Mouse (Mus musculus): ENCODE results near the gene Sirt3. TPM values are rescaled to one million over a fixed set of nuclear protein-coding genes. Genes with fewer than 3 reads are reported as not detected.
"Not testable (repeated sequence)": the region's sequence is repeated elsewhere in the genome, so short reads cannot be mapped to it uniquely, and the experiment has no call there.

Gene Sirt3
- polyA plus RNA-seq, 1 experiment from 2014 or later = 66.9 TPM

DNA sequence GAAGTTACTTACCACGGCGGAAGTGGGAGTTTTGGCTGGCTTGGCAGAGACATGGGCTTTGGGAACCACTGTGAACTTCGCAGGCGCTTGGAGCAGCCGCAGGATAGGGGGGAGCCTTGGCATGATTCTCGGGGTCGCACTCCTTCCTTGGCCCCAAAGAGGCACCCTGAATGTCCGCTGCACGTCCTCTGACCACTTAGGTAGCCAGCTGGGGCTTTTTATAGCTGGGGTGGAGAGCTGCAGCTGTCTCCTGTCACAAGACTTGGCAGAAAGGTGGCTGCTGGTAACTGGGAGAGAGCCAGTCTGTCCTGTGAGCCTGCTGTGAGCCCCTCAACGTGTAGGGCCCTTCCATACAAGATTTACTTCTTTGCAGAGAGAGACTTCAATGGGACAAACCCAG lies 18.1 kb upstream of the Sirt3 start, which contains the start of gene Cox8b:
Cox8b (minus strand) TSS at position 227 of the 400 bp plus-strand sequence.
- Histone ChIP-seq H3K27ac (ENCODE audit: low read depth) (no peak within 1 kb of the TSS), H3K36me3 (replicated peaks; ENCODE audit: insufficient read depth, low read length) (peaks cover 24% of the 10 kb centered on the region), H3K4me2 (ENCODE audit: low read depth, low read length) (no peak within 1 kb of the TSS), H3K27me3 (ENCODE audit: insufficient read depth, low read length) (no peaks in the 10 kb centered on the region), H3K4me3 (ENCODE audit: low read depth, low read length) (no peak within 1 kb of the TSS), H3K9me3 (ENCODE audit: low read length) (no peaks in the 10 kb centered on the region), H3K4me1 (ENCODE audit: insufficient read depth) (no peaks in the 10 kb centered on the region), H3K9ac (replicated peaks) (no peak within 1 kb of the TSS)
- DNase-seq (no peak), ATAC-seq (no peak)
- 80% methylated on average over 10 of the region's 10 CpGs for WGBS (ENCODE audit: insufficient replicate concordance)
- no peak for TF ChIP-seq EP300 (IDR thresholded peaks at IDR 0.05; ENCODE audit: low read depth)
- no peak for TF ChIP-seq CTCF (IDR thresholded peaks at IDR 0.05; ENCODE audit: low read depth)

DNA sequence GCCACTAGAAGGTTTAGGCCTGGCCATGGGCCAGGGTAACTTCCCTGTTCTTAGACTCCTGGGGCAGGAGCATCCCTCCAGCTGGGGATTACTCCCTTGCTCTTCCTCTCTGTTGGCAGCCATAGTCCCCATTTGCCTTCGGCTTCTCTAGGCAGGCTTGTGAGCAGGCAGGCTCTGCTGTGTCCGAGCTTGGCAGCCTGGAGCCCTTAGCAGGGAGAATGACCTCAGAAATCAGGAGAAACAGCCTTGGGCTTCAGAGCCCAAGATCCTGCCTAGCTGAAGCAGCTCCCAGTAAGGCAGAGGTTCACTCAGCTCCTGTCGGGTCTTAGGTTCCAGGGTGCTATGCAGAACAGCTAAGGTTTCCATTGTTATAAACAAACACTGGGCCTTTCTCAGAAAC lies 17.0 kb upstream of the Sirt3 start:
- Histone ChIP-seq H3K27me3 (ENCODE audit: insufficient read depth, low read length) (no peaks in the 10 kb centered on the region), H3K36me3 (replicated peaks; ENCODE audit: insufficient read depth, low read length) (peaks cover 34% of the 10 kb centered on the region), H3K4me2 (ENCODE audit: low read depth, low read length) (no peak overlapping the region), H3K27ac (ENCODE audit: low read depth) (no peak overlapping the region), H3K4me3 (ENCODE audit: low read depth, low read length) (no peak overlapping the region), H3K4me1 (ENCODE audit: insufficient read depth) (no peaks in the 10 kb centered on the region), H3K9ac (replicated peaks) (no peak overlapping the region), H3K9me3 (ENCODE audit: low read length) (no peaks in the 10 kb centered on the region)
- no peak for ATAC-seq
- DNase-seq = no peak
- 78% methylated on average over 3 of the region's 3 CpGs for WGBS (ENCODE audit: insufficient replicate concordance)
- TF ChIP-seq EP300 (IDR thresholded peaks at IDR 0.05; ENCODE audit: low read depth) (no peak), CTCF (IDR thresholded peaks at IDR 0.05; ENCODE audit: low read depth) (no peak)

DNA sequence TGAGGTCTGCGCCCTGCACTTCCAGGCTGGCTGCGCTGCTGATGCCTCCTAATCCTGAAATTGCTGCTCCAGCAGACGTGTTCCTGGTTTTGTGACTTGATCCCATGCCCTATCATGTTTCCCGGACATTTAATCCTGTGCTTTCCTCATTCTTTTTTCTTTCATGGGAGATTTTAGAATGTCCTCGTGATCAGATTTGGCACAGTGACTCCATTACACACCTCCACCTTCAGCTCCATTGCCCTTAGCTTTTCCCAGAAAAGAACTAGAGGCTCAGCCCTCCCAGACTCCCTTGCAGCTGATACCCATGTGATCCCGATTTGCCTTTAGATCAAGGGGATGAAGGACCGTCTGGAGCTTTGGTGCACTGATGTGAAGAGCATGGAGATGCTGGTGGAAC lies 15.8 kb upstream of the Sirt3 start:
- TF ChIP-seq EP300 (IDR thresholded peaks at IDR 0.05; ENCODE audit: low read depth) (no peak), CTCF (IDR thresholded peaks at IDR 0.05; ENCODE audit: low read depth) (no peak)
- ATAC-seq = no peak
- no peak overlapping the region for H3K9ac ChIP-seq (replicated peaks)
- H3K36me3 ChIP-seq (replicated peaks; ENCODE audit: insufficient read depth, low read length) = peaks cover 39% of the 10 kb centered on the region
- WGBS (ENCODE audit: insufficient replicate concordance) = 77% methylated on average over 7 of the region's 7 CpGs
- no peak for DNase-seq
- H3K4me1 ChIP-seq (ENCODE audit: insufficient read depth) = no peaks in the 10 kb centered on the region
- H3K4me2 ChIP-seq (ENCODE audit: low read depth, low read length) = no peak overlapping the region
- no peaks in the 10 kb centered on the region for H3K9me3 ChIP-seq (ENCODE audit: low read length)
- H3K4me3 ChIP-seq (ENCODE audit: low read depth, low read length) = no peak overlapping the region
- no peak overlapping the region for H3K27ac ChIP-seq (ENCODE audit: low read depth)
- no peaks in the 10 kb centered on the region for H3K27me3 ChIP-seq (ENCODE audit: insufficient read depth, low read length)

DNA sequence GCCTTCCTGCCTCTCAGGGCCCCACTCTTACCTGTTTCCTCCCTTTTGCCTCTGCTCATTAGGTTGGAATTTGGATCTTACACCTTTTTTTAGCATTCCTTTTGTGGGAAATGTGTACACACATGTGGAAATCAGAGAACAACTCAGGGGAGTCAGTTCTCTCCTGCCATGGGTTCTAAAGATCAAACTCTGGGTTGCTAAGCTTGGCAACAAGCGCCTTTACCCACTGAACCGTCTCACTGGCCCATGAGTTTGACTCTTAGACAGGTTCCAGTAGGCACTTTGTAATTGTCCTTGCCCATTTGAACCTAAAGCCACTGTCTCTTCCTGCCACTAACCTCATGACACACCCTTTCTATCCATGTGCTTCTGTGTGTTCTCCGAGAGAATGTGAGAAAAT lies 12.5 kb upstream of the Sirt3 start:
- Histone ChIP-seq H3K4me2 (ENCODE audit: low read depth, low read length) (no peak overlapping the region), H3K4me3 (ENCODE audit: low read depth, low read length) (no peak overlapping the region), H3K4me1 (ENCODE audit: insufficient read depth) (no peaks in the 10 kb centered on the region), H3K27me3 (ENCODE audit: insufficient read depth, low read length) (no peaks in the 10 kb centered on the region), H3K9ac (replicated peaks) (no peak overlapping the region), H3K27ac (ENCODE audit: low read depth) (no peak overlapping the region), H3K36me3 (replicated peaks; ENCODE audit: insufficient read depth, low read length) (peaks cover 57% of the 10 kb centered on the region), H3K9me3 (ENCODE audit: low read length) (no peaks in the 10 kb centered on the region)
- WGBS (ENCODE audit: insufficient replicate concordance) = 89% methylated on average over 3 of the region's 3 CpGs
- DNase-seq (no peak), ATAC-seq (no peak)
- TF ChIP-seq CTCF (IDR thresholded peaks at IDR 0.05; ENCODE audit: low read depth) (no peak), EP300 (IDR thresholded peaks at IDR 0.05; ENCODE audit: low read depth) (no peak)

DNA sequence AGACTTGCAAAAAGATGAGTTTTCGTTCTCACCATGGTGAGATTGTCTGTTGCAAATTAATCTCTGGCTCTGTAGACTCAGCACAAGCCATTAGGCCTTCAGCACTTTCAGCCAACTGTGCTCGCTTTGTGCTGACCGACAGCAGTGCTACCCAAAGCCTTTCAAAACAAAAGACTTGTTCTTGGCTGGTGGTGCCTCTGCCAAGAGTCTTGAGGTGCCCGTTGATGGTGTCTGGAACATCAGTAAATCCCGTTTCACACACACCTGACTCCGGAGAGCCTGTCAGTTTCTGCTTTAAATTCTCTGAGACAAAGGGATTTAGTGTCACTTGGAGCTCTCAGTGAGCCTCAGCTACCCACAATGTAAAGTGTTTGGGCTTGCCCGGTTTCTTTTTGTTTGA lies 11.9 kb upstream of the Sirt3 start:
- H3K36me3 ChIP-seq (replicated peaks; ENCODE audit: insufficient read depth, low read length) = peaks cover 59% of the 10 kb centered on the region
- no peak for ATAC-seq
- WGBS (ENCODE audit: insufficient replicate concordance) = 84% methylated on average over 7 of the region's 7 CpGs

DNA sequence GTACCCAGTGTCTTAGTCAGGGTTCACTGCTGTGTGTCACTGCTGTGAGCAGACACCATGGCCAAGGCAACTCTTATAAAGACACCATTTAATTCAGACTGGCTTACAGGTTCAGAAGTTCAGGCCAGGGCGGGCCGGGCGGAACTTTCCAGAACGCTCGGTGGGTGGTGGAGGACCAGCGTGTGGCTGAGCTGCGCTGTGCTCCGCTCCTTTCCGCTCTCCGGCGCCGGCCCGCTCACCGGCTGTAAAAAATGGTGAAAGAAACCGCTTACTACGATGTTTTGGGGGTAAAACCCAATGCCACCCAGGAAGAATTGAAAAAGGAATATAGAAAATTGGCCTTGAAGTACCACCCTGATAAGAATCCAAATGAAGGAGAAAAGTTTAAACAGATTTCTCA lies 8.5 kb upstream of the Sirt3 start:
- not testable (repeated sequence) for H3K9me3 ChIP-seq (ENCODE audit: low read length); ATAC-seq; H3K27me3 ChIP-seq (ENCODE audit: insufficient read depth, low read length); H3K9ac ChIP-seq (replicated peaks); H3K4me3 ChIP-seq (ENCODE audit: low read depth, low read length); H3K4me2 ChIP-seq (ENCODE audit: low read depth, low read length); DNase-seq; H3K4me1 ChIP-seq (ENCODE audit: insufficient read depth); H3K27ac ChIP-seq (ENCODE audit: low read depth)
- WGBS (ENCODE audit: insufficient replicate concordance) = 94% methylated on average over 16 of the region's 16 CpGs
- H3K36me3 ChIP-seq (replicated peaks; ENCODE audit: insufficient read depth, low read length) = peaks cover 67% of the 10 kb centered on the region

More for the DNA sequence above, 11.9 kb upstream of the Sirt3 start:
- Histone ChIP-seq H3K27ac (ENCODE audit: low read depth) (no peak overlapping the region), H3K4me2 (ENCODE audit: low read depth, low read length) (no peak overlapping the region), H3K9me3 (ENCODE audit: low read length) (no peaks in the 10 kb centered on the region), H3K4me3 (ENCODE audit: low read depth, low read length) (no peak overlapping the region), H3K27me3 (ENCODE audit: insufficient read depth, low read length) (no peaks in the 10 kb centered on the region), H3K4me1 (ENCODE audit: insufficient read depth) (no peaks in the 10 kb centered on the region), H3K9ac (replicated peaks) (no peak overlapping the region)
- DNase-seq = no peak
- no peak for TF ChIP-seq EP300 (IDR thresholded peaks at IDR 0.05; ENCODE audit: low read depth)
- TF ChIP-seq CTCF (IDR thresholded peaks at IDR 0.05; ENCODE audit: low read depth) = no peak

DNA sequence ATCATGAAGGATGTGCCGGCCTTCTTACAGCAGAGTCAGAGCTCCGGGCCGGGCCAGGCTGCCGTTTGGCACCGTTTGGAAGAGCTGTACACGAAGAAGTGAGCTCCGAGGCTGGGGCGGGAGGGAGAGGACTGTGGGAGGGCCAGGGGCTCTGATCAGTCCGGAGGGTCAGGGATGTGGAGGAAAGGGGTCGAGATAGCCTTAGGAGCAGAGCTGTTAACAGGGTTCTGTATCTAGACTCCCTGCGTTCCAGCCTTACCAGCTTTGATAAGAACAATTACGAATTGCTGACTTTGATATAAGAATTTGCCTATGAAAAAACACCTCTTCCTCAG lies 327 bp upstream of the Sirt3 start:
- H3K36me3 ChIP-seq (replicated peaks; ENCODE audit: insufficient read depth, low read length) = peaks cover 26% of the 10 kb centered on the region
- H3K27ac ChIP-seq (ENCODE audit: low read depth) = peak overlapping the region; percentile 93
- H3K4me2 ChIP-seq (ENCODE audit: low read depth, low read length) = peak overlapping the region; percentile 89
- H3K4me1 ChIP-seq (ENCODE audit: insufficient read depth) = peaks cover 22% of the 10 kb centered on the region
- H3K9ac ChIP-seq (replicated peaks) = peak overlapping the region; percentile 90
- H3K4me3 ChIP-seq (ENCODE audit: low read depth, low read length) = peak overlapping the region; percentile 88
- no peak for TF ChIP-seq EP300 (IDR thresholded peaks at IDR 0.05; ENCODE audit: low read depth)
- no peak for TF ChIP-seq CTCF (IDR thresholded peaks at IDR 0.05; ENCODE audit: low read depth)
- DNase-seq = no peak
- no peaks in the 10 kb centered on the region for H3K9me3 ChIP-seq (ENCODE audit: low read length)
- peak; percentile 8 for ATAC-seq
- no peaks in the 10 kb centered on the region for H3K27me3 ChIP-seq (ENCODE audit: insufficient read depth, low read length)
- 3% methylated on average over 12 of the region's 12 CpGs for WGBS (ENCODE audit: insufficient replicate concordance)

Data from liver, postnatal 0 days (tissue).